Mouse (Mus musculus): ENCODE measurements around the gene Hspb1. TPM values are rescaled to one million over a fixed set of nuclear protein-coding genes. Genes with fewer than 3 reads are reported as not detected.

Gene Hspb1
- total and polyA plus RNA-seq, 3 experiments: 1.1 to 3.6 (median 2.6) TPM

DNA sequence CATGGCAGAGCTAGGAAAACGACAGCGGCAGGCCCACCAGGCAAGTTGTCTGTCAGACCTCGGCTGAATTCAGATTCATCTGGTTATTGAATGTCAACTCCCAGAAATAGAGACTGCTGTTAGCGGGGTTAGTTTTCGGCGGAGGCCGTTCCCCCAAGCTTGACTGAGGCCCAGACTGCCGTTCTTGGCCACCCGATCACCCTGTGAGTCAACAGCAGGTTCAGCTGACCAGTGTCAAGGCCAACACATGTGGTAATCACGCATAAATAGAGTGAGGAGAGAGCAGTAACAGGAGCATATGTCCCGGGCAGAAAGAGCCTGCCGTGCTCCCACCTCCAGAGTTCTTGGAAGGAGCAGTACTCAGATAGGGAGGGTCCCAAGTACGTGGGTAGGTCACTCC lies 19.5 kb downstream of the Hspb1 start:
- Histone ChIP-seq H3K36me3 (replicated peaks in 1 of 2; ENCODE audit: control insufficient read depth in 1 of 2, insufficient read depth in 1 of 2, low read length in 1 of 2) (peaks cover 55 to 84% of the 10 kb centered on the region in 2 experiments), H3K9me3 (replicated peaks; ENCODE audit: low read length) (no peaks in the 10 kb centered on the region), H3K4me3 (replicated peaks in 1 of 3; ENCODE audit: low read depth in 2 of 3, low read length in 2 of 3, poor library complexity in 1 of 3) (no peak overlapping the region), H3K27me3 (replicated peaks) (no peaks in the 10 kb centered on the region), H3K79me2 (replicated peaks; ENCODE audit: control insufficient read depth, extremely low read depth, insufficient read depth, poor library complexity, severe bottlenecking) (peaks cover 37% of the 10 kb centered on the region), H3K4me2 (ENCODE audit: insufficient read depth, low read depth, poor library complexity, severe bottlenecking) (no peak overlapping the region), H3K9ac (ENCODE audit: insufficient read depth, low read depth) (no peak overlapping the region), H3K27ac (ENCODE audit: insufficient read depth, low read depth) (no peak overlapping the region), H3K4me1 (ENCODE audit: control insufficient read depth in 1 of 2, insufficient read depth in 2 of 2) (peaks cover 0 to 18% of the 10 kb centered on the region in 2 experiments; a peak in 2 of 4 replicates)
- dilution Hi-C loops (cut with MboI; ENCODE audit: extremely low pct_ligation_motif_present, extremely low pct_unique_long_range_greater_than_20kb, low sequenced_read_pairs) (no loop called here), in situ Hi-C loops (cut with MboI; ENCODE audit: low pct_ligation_motif_present, low pct_unique_long_range_greater_than_20kb, low sequenced_read_pairs) (loop anchor here (5.0 kb wide), 1 partner anchor 55 kb away; no protein-coding TSS in a partner anchor)
- TF ChIP-seq E2F4 (IDR thresholded peaks at IDR 0.05; ENCODE audit: insufficient replicate concordance, low read depth, low read length) (no peak), ZKSCAN1 (IDR thresholded peaks at IDR 0.05; ENCODE audit: borderline replicate concordance, low read depth, low read length) (no peak), NRF1 (IDR thresholded peaks at IDR 0.05; ENCODE audit: low read depth, low read length) (no peak), RAD21 (IDR thresholded peaks at IDR 0.05; ENCODE audit: low read depth, low read length) (no peak), GABPA (IDR thresholded peaks at IDR 0.05; ENCODE audit: insufficient replicate concordance, low read depth, low read length) (no peak)
- no peak for DNase-seq (ENCODE audit: extremely low read depth)

DNA sequence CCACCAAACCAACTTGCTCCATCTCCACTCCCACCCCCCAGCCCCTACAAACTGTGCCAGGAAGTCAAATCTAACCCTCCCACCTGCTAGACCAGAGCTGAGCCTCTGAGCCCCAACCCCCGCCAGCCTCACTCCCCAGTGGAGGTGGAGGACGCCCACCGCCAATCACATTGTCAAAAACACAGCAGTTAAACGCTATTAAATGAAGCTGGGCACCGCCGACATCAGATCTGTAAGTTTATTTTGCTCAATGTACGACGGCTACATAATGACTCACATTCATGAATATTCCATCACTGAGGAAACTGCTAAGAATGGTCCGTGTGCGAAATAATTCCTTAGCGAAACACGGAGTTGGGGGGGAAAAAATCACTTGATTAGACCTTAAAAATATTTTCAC lies 20.5 kb downstream of the Hspb1 start:
- DNase-seq (ENCODE audit: extremely low read depth): no peak
- TF ChIP-seq ETS1 (conservative IDR thresholded peaks at IDR 0.05; ENCODE audit: low read depth, low read length): no peak
- no peak for TF ChIP-seq PAX5 (IDR thresholded peaks at IDR 0.05; ENCODE audit: low read length)
- TF ChIP-seq SIN3A (IDR thresholded peaks at IDR 0.05; ENCODE audit: low read length): no peak
- TF ChIP-seq HCFC1 (IDR thresholded peaks at IDR 0.05; ENCODE audit: low read depth, low read length): no peak
- TF ChIP-seq JUND (conservative IDR thresholded peaks at IDR 0.05; ENCODE audit: low read depth, low read length): no peak
- TF ChIP-seq UBTF (IDR thresholded peaks at IDR 0.05; ENCODE audit: low read depth, low read length): no peak
- TF ChIP-seq POLR2AphosphoS2 (IDR thresholded peaks at IDR 0.05; ENCODE audit: low read depth, low read length): no peak
- TF ChIP-seq ZC3H11A (IDR thresholded peaks at IDR 0.05; ENCODE audit: low read depth, low read length): no peak
- no peak for TF ChIP-seq GABPA (IDR thresholded peaks at IDR 0.05; ENCODE audit: insufficient replicate concordance, low read depth, low read length)
- no peak for TF ChIP-seq MAFK (IDR thresholded peaks at IDR 0.05; ENCODE audit: insufficient replicate concordance, low read length)
- no peak for TF ChIP-seq ZMIZ1 (IDR thresholded peaks at IDR 0.05; ENCODE audit: low read depth, low read length)
- TF ChIP-seq NRF1 (IDR thresholded peaks at IDR 0.05; ENCODE audit: low read depth, low read length): no peak
- TF ChIP-seq IRF4 (IDR thresholded peaks at IDR 0.05; ENCODE audit: low read depth, low read length): no peak
- no peak for TF ChIP-seq BHLHE40 (IDR thresholded peaks at IDR 0.05; ENCODE audit: low read depth, low read length)
- TF ChIP-seq RCOR1 (conservative IDR thresholded peaks at IDR 0.05; ENCODE audit: low read depth, low read length): no peak
- TF ChIP-seq ZNF384 (IDR thresholded peaks at IDR 0.05; ENCODE audit: low read depth, low read length): no peak
- TF ChIP-seq RAD21 (IDR thresholded peaks at IDR 0.05; ENCODE audit: low read depth, low read length): no peak
- no peak for TF ChIP-seq NELFE (IDR thresholded peaks at IDR 0.05; ENCODE audit: low read depth, low read length)
- no peak for TF ChIP-seq CHD1 (IDR thresholded peaks at IDR 0.05; ENCODE audit: low read depth, low read length)
- peaks cover 0 to 26% of the 10 kb centered on the region in 2 experiments; a peak in 2 of 4 replicates for H3K4me1 ChIP-seq (ENCODE audit: control insufficient read depth in 1 of 2, insufficient read depth in 2 of 2)
- H3K9ac ChIP-seq (ENCODE audit: insufficient read depth, low read depth): no peak overlapping the region
- dilution Hi-C loops (cut with MboI; ENCODE audit: extremely low pct_ligation_motif_present, extremely low pct_unique_long_range_greater_than_20kb, low sequenced_read_pairs): no loop called here
- peaks cover 46% of the 10 kb centered on the region for H3K79me2 ChIP-seq (replicated peaks; ENCODE audit: control insufficient read depth, extremely low read depth, insufficient read depth, poor library complexity, severe bottlenecking)
- H3K4me3 ChIP-seq (replicated peaks in 1 of 3; ENCODE audit: low read depth in 2 of 3, low read length in 2 of 3, poor library complexity in 1 of 3): no peak overlapping the region
- no peak overlapping the region for H3K27ac ChIP-seq (ENCODE audit: insufficient read depth, low read depth)
- in situ Hi-C loops (cut with MboI; ENCODE audit: low pct_ligation_motif_present, low pct_unique_long_range_greater_than_20kb, low sequenced_read_pairs): loop anchor here (5.0 kb wide), 1 partner anchor 54 kb away; no protein-coding TSS in a partner anchor
- H3K4me2 ChIP-seq (ENCODE audit: insufficient read depth, low read depth, poor library complexity, severe bottlenecking): no peak overlapping the region
- H3K27me3 ChIP-seq (replicated peaks): no peaks in the 10 kb centered on the region
- H3K36me3 ChIP-seq (replicated peaks in 1 of 2; ENCODE audit: control insufficient read depth in 1 of 2, insufficient read depth in 1 of 2, low read length in 1 of 2): peaks cover 60 to 93% of the 10 kb centered on the region in 2 experiments
- H3K9me3 ChIP-seq (replicated peaks; ENCODE audit: low read length): no peaks in the 10 kb centered on the region

All from CH12.LX (cell line).